Mouse (Mus musculus): ENCODE data around the gene Krtap16-3.

Gene Krtap16-3

DNA sequence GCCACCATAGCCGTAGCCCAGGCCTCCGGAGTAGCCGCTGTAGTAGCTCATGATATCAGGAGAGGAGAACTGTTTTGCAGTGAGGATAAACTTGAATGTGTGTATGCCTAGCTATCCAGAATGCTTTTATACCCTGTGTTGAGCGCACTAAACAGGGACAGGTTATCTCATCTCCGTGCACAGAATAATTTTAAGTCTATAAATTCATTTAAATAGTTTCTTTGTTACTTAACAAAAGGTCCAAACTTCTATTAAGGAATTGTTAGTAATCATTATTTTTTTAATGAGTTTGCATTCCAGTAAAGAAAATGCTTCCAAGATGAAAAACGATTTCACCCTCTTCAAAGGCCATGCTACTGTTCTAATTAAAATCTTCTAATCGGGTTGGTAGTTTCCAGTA lies at the start of gene Krtap16-3:
Krtap16-3 (minus strand) TSS at position 101 of the 400 bp plus-strand sequence.
- no peak for DNase-seq (ENCODE audit: low spot score in 2 of 2)

DNA sequence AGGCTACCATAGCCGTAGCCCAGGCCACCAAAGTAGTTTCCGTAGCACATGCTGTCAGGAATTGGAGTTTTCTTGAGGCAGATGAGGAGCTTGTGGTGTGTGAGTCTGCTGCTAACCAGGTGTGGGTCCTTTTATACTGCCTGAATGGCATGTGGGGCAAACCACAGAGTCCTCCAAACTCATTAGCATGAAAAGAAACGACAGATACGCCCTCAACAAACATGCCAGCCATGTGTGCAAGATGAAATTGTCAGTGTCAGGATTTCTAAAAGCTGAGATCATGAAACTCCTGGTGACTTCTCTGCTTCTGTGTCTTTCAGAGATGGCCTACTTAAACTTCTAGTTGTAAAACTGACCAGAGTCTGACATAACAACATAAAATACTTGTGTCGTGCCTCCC lies 48.0 kb upstream of the Krtap16-3 start, which contains the start of gene Krtap22-2:
Krtap22-2 (minus strand) TSS at position 101 of the 400 bp plus-strand sequence.
- no peak for DNase-seq (ENCODE audit: low spot score in 2 of 2)

- DNase-seq (ENCODE audit: low spot score in 2 of 2): no peak
Observed at GRCm38 (mm10) chr16:88941106-88941505, 21.6 kb downstream of the Krtap16-3 start.

DNA sequence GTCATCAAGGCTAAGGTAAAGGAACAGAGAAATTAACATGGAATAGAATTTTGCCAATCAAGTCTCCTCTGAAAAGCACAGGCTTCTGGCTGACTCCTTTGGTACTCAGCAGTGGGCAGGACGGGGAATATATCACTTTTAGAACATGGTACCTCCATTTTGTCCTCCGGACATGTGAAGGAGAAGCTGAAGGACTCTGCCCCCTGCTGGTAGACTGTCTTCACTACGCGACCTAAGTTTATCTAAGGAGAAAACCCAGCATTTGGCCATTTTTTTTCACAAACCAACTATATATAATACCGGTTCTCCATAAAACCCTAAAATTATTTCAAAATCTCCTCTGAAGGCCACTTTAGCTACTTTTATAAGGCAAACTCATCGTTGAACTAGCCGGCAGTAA lies 24.4 kb downstream of the Krtap16-3 start:
- DNase-seq (ENCODE audit: low spot score in 2 of 2): no peak

- DNase-seq (ENCODE audit: low spot score in 2 of 2): no peak
Observed at GRCm38 (mm10) chr16:88932165-88932564, 30.5 kb downstream of the Krtap16-3 start, which contains the start of gene Krtap19-9b. TSS of gene Krtap19-9b (minus strand) at chr16:88932265.
